Mouse (Mus musculus) stomach, embryonic 14.5 days (tissue): ENCODE data around the gene Dmrtc2. TPM values are rescaled to one million over a fixed set of nuclear protein-coding genes. Genes with fewer than 3 reads are reported as not detected.
A peak's percentile ranks its signal among the peaks of the same experiment; 100 is the strongest.

Source experiments
- ATAC-seq: fragments of 200-750 bp; cut with Nextera tagmentation; 2 replicates; pipeline ENCODE4 v1.8.0; 2017; ENCODE audit warnings: low read depth, moderate TSS enrichment; ENCODE audit not compliant: insufficient number of reproducible peaks, insufficient read depth, low FRiP score
- H3K27ac ChIP-seq: fragments of 300-500 bp; sonication (generic); 2 replicates; pipeline ENCODE4 v1.5.1; 2014; ENCODE audit warnings: mild to moderate bottlenecking, low read length, moderate library complexity, mixed read lengths
- H3K27me3 ChIP-seq: fragments of 300-500 bp; sonication (generic); 2 replicates; pipeline ENCODE4 v1.6.1; 2014; ENCODE audit warnings: low read length, control low read depth, mixed read lengths; ENCODE audit not compliant: control insufficient read depth, insufficient read depth
- H3K36me3 ChIP-seq: fragments of 300-500 bp; sonication (generic); 2 replicates; pipeline ENCODE4 v1.6.1; 2014; ENCODE audit warnings: mild to moderate bottlenecking, control low read depth, low read length, moderate library complexity, mixed read lengths; ENCODE audit not compliant: control insufficient read depth, insufficient read depth
- H3K4me1 ChIP-seq: fragments of 300-500 bp; sonication (generic); 2 replicates; pipeline ENCODE4 v1.6.1; 2014; ENCODE audit warnings: low read length, control low read depth, mixed read lengths; ENCODE audit not compliant: control insufficient read depth, insufficient read depth
- H3K4me2 ChIP-seq: fragments of 300-500 bp; sonication (generic); replicated peaks from 2 replicates; pipeline ENCODE4 v1.6.1; 2014; ENCODE audit warnings: low read depth, low read length, control low read depth
- H3K4me3 ChIP-seq: fragments of 300-500 bp; sonication (generic); 2 replicates; pipeline ENCODE4 v1.5.1; 2014; ENCODE audit warnings: low read depth, low read length, control low read depth
- H3K9ac ChIP-seq: fragments of 300-500 bp; sonication (generic); replicated peaks from 2 replicates; pipeline ENCODE4 v1.6.1; 2014; ENCODE audit warnings: low read depth, mild to moderate bottlenecking, control low read depth, low read length, moderate library complexity, mixed read lengths
- H3K9me3 ChIP-seq: fragments of 300-500 bp; sonication (generic); 2 replicates; pipeline ENCODE4 v1.6.1; 2016; ENCODE audit warnings: low read depth, low read length, control low read depth; ENCODE audit not compliant: control insufficient read depth
- WGBS: fragments of 180-500 bp; shearing (Covaris S2); extraction: QIAGEN DNeasy Blood & Tissue Kit; methylation state at CpG from one replicate; pipeline ENCODE4 v1.1.7; 2014; 5-methylcytosine and 5-hydroxymethylcytosine counted together
- polyA plus RNA-seq: library from polyadenylated mRNA; unstranded; fragments of >200 nt; fragmentation: Nextera tagmentation; extraction: Ambion mirVana; gene quantifications from 2 replicates; pipeline ENCODE4 v1.2.1, GENCODE M21; 2014

Gene Dmrtc2
- polyA plus RNA-seq, 1 experiment from 2014 or later, result not detected

- no peaks in the 10 kb centered on the region for H3K4me1 ChIP-seq
- no peaks in the 10 kb centered on the region for H3K27me3 ChIP-seq
- no peak overlapping the region for H3K27ac ChIP-seq
- no peaks in the 10 kb centered on the region for H3K9me3 ChIP-seq
- no peaks in the 10 kb centered on the region for H3K36me3 ChIP-seq
- no peak for ATAC-seq
- no peak overlapping the region for H3K4me3 ChIP-seq
- no peak overlapping the region for H3K4me2 ChIP-seq
- 56% methylated on average over 6 of the region's 6 CpGs for WGBS
- H3K9ac ChIP-seq, result no peak overlapping the region
These were observed 13.3 kb upstream of the Dmrtc2 start for GRCm38 (mm10) chr7:24856460-24857120.

GRCm38 (mm10) chr7:24859234-24859633 is 10.6 kb upstream of the Dmrtc2 start:
- Histone ChIP-seq H3K9me3 (no peaks in the 10 kb centered on the region), H3K4me3 (no peak overlapping the region), H3K27ac (no peak overlapping the region), H3K9ac (no peak overlapping the region), H3K4me1 (no peaks in the 10 kb centered on the region), H3K4me2 (no peak overlapping the region), H3K36me3 (no peaks in the 10 kb centered on the region), H3K27me3 (no peaks in the 10 kb centered on the region)
- WGBS, result 75% methylated on average over 5 of the region's 5 CpGs
- peak; percentile 77; the same call in 1 of the 2 replicates for ATAC-seq

GRCm38 (mm10) chr7:24861913-24862312 is 7.9 kb upstream of the Dmrtc2 start, which contains the start of gene Gm9844:
TSS of gene Gm9844 (plus strand) at chr7:24862213.
- no peaks in the 10 kb centered on the region for H3K36me3 ChIP-seq
- 85% methylated on average over 7 of the region's 7 CpGs for WGBS
- H3K4me3 ChIP-seq, result no peak within 1 kb of the TSS
- H3K27me3 ChIP-seq, result no peaks in the 10 kb centered on the region
- H3K9ac ChIP-seq, result no peak within 1 kb of the TSS
- no peak within 1 kb of the TSS for H3K4me2 ChIP-seq
- no peaks in the 10 kb centered on the region for H3K9me3 ChIP-seq
- no peaks in the 10 kb centered on the region for H3K4me1 ChIP-seq
- ATAC-seq, result no peak
- H3K27ac ChIP-seq, result no peak within 1 kb of the TSS

- no peak overlapping the region for H3K4me2 ChIP-seq
- ATAC-seq, result no peak
- no peaks in the 10 kb centered on the region for H3K4me1 ChIP-seq
- H3K9ac ChIP-seq, result no peak overlapping the region
- no peaks in the 10 kb centered on the region for H3K9me3 ChIP-seq
- no peak overlapping the region for H3K27ac ChIP-seq
- 87% methylated on average over 4 of the region's 4 CpGs for WGBS
- H3K27me3 ChIP-seq, result no peaks in the 10 kb centered on the region
- H3K4me3 ChIP-seq, result no peak overlapping the region
- H3K36me3 ChIP-seq, result no peaks in the 10 kb centered on the region
These were observed 7.0 kb upstream of the Dmrtc2 start for GRCm38 (mm10) chr7:24862853-24863252.

GRCm38 (mm10) chr7:24864156-24864555 is 5.7 kb upstream of the Dmrtc2 start:
- H3K9ac ChIP-seq, result no peak overlapping the region
- no peak overlapping the region for H3K4me3 ChIP-seq
- no peak overlapping the region for H3K27ac ChIP-seq
- H3K4me2 ChIP-seq, result no peak overlapping the region
- no peak for ATAC-seq
- H3K36me3 ChIP-seq, result no peaks in the 10 kb centered on the region
- 26% methylated on average over 6 of the region's 6 CpGs for WGBS
- no peaks in the 10 kb centered on the region for H3K4me1 ChIP-seq
- H3K9me3 ChIP-seq, result no peaks in the 10 kb centered on the region
- H3K27me3 ChIP-seq, result no peaks in the 10 kb centered on the region

GRCm38 (mm10) chr7:24869080-24869479 is 777 bp upstream of the Dmrtc2 start:
- H3K27me3 ChIP-seq, result no peaks in the 10 kb centered on the region
- no peak overlapping the region for H3K9ac ChIP-seq
- no peak overlapping the region for H3K27ac ChIP-seq
- no peaks in the 10 kb centered on the region for H3K4me1 ChIP-seq
- H3K4me2 ChIP-seq, result no peak overlapping the region
- no peaks in the 10 kb centered on the region for H3K9me3 ChIP-seq
- no peak overlapping the region for H3K4me3 ChIP-seq
- ATAC-seq, result no peak
- H3K36me3 ChIP-seq, result no peaks in the 10 kb centered on the region
- WGBS, result 63% methylated on average over 17 of the region's 17 CpGs

- Histone ChIP-seq H3K9ac (no peak overlapping the region), H3K9me3 (no peaks in the 10 kb centered on the region), H3K27ac (no peak overlapping the region), H3K27me3 (no peaks in the 10 kb centered on the region), H3K36me3 (no peaks in the 10 kb centered on the region), H3K4me1 (no peaks in the 10 kb centered on the region), H3K4me3 (no peak overlapping the region), H3K4me2 (no peak overlapping the region)
- no peak for ATAC-seq
- WGBS, result 55% methylated on average over 3 of the region's 3 CpGs
These were observed 7.7 kb downstream of the Dmrtc2 start for GRCm38 (mm10) chr7:24877588-24877987.

GRCm38 (mm10) chr7:24879620-24880019 is 9.8 kb downstream of the Dmrtc2 start:
- ATAC-seq, result no peak

More at GRCm38 (mm10) chr7:24879620-24880019, 9.8 kb downstream of the Dmrtc2 start:
- H3K9ac ChIP-seq, result no peak overlapping the region
- no peaks in the 10 kb centered on the region for H3K4me1 ChIP-seq
- H3K27ac ChIP-seq, result no peak overlapping the region
- no peaks in the 10 kb centered on the region for H3K27me3 ChIP-seq
- no peak overlapping the region for H3K4me3 ChIP-seq
- no peaks in the 10 kb centered on the region for H3K9me3 ChIP-seq
- no peak overlapping the region for H3K4me2 ChIP-seq
- WGBS, result 43% methylated on average over 2 of the region's 2 CpGs
- no peaks in the 10 kb centered on the region for H3K36me3 ChIP-seq
